Mouse (Mus musculus) brain, embryonic 18.5 days (tissue): ENCODE data around the gene Prex1.

Experiments
- DNase-seq: peaks from one replicate; pipeline ENCODE4 v3.0.0-alpha.2; 2012; ENCODE audit warnings: low read depth, low spot score

Gene Prex1

DNA sequence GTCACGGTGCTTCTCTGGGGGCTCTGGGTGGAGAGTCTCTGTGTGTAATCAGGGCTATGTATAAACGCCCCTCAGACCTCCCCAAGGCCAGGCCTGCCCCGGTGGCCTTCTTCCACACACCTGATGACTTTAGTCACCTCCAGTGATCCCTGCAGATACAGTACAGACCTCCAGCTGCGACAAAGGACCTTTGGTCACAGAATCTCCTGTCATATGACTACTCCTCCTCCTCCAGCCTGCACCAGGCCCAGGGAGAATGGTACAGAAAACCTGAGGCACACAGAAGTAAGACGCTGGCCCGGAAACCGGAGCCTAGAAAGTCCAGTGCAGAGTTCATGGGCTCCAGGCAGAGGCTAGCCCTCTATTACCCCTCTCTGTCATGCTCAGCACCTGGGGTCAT lies 152.8 kb downstream of the Prex1 start:
- DNase-seq = no peak

- no peak for DNase-seq
These were observed 154.1 kb downstream of the Prex1 start for GRCm38 (mm10) chr2:166559531-166559930.

GRCm38 (mm10) chr2:166555508-166555907 lies 158.1 kb downstream of the Prex1 start:
- no peak for DNase-seq

DNA sequence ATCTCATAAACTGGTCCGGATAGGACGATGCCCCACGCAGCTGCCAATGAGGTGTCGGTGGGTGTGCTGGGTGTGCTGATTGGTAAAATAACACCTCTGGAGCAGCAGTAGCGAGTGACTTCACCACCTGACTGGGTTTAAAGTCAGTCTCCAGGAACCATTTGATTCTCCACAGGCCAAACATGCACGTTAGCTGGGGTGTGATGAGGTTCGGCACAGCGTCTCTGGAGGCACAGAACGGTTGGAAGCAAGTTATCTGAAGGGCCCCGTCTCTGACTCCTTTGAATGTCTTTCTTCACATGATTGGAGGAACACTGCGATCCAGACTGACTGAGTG lies 159.5 kb downstream of the Prex1 start:
- DNase-seq = no peak

DNA sequence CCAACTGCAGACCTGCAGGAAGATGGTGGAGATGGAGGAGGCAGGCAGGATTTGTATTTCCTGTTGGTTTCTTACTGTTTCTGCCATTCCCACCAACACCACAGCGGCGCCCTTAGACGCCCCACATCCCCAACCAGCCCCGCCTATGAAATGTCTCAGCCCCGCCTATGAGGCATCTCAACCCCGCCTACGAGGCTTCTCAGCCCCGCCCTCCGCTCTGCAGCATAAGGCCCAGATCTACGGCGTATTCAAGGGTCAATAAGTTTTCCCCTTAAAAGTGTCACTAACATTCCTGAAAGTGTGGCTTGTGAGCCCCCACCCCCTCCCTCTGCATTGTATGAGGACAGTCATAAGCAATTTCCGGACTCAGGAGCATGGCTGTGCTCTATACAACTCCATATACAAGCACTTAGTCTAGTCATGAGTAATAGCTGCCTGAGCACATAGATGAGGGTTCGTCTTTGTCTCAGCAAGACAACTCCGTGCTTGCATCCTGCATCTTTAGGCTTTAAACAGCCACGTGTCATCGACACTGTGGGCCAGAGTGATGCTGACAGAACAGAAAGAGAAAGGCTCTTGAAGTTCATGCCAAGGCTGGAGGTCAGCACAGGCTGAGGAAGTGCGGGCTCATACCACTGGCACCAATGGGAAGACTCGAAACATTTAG lies 160.0 kb downstream of the Prex1 start:
- DNase-seq = no peak

DNA sequence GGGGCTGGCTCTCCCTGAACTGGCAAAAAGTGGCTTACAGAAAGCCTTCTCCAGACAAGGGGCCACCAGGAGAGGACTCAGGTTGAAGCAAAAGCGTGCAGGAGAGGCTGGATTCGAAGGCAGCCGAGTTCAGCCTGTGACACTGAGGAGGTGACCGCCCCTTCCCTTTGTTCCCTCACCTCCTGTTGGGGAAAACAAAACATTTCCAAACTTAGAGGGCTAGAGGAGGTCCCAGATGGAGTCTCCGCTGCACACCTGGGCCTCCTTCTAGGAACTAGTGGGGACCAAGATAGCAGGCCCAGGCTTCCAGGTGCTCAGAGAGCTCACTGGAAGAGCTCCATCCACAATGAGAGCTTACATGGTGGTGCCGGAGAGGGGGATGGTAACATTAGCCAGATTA lies 161.0 kb downstream of the Prex1 start:
- DNase-seq = no peak

- DNase-seq = no peak
These were observed 161.7 kb downstream of the Prex1 start for GRCm38 (mm10) chr2:166551831-166552498.

- no peak for DNase-seq
These were observed 163.8 kb downstream of the Prex1 start for GRCm38 (mm10) chr2:166549871-166550270.

- no peak for DNase-seq
These were observed 164.6 kb downstream of the Prex1 start for GRCm38 (mm10) chr2:166549069-166549468.

- DNase-seq = no peak
These were observed 168.1 kb downstream of the Prex1 start for GRCm38 (mm10) chr2:166545580-166545979.

- DNase-seq = no peak
These were observed 168.9 kb downstream of the Prex1 start for GRCm38 (mm10) chr2:166544575-166545251.

DNA sequence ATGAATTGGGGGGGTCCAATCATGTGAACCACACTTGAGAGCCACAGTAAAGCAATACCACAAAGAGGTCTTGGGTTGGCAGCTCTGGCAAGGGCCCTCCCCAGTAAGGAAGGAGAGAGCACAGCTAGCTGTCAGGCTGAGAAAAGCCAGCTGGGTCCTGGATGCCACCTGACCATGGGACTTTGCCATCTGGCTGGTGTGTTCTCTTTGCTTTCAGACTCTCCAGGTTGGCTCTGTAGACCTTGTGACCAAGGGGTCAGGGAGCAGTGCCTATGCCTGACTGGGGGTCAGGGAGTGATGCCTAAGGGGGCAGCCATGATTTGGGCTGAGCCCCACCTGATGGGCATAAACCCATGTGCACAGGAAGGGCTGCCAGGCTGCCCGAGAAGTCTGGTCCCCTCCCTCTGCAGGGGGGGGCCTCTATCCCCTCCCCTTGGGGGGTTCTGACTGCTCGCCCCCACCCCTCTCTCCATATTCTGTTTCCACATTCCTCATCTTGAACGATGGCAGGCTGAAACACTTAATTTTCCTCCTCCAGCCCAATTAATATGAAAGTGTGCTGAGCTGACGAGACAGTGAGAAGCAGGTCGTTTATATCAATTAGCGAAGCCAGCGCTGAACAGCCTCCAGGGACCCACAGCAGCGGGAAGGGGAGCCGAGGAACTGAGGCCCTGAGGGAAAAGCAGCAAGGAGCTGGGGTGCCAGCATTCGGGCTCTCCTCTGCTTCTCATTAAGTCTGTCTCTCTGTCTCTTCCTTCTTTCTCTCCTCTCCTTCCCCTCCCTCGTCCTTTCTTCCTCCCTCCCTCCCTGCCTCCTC lies 172.3 kb downstream of the Prex1 start:
- no peak for DNase-seq

- no peak for DNase-seq
These were observed 173.4 kb downstream of the Prex1 start for GRCm38 (mm10) chr2:166540216-166540615.

- DNase-seq = no peak
These were observed 176.7 kb downstream of the Prex1 start for GRCm38 (mm10) chr2:166536896-166537295.

DNA sequence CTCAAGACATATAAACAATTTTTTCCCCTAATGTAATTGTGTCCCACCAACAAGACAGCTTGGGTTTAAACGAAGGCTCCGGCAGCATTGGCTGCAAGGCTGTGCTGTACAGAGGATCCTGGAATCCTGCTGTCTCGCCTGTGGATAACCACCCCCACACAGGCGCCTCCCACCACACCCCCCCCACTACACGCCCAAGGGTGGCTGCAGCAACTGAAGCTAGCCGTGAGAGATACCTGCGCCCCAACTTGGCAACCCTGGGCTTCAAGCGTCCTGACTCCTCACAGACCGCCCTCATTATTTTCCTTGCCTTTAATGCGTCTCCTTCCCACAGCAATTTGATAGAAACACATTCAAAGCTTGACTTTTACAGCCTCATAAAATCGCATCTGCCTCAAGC lies 178.1 kb downstream of the Prex1 start:
- DNase-seq = no peak

GRCm38 (mm10) chr2:166526204-166526603 lies 187.4 kb downstream of the Prex1 start:
- DNase-seq = no peak

- no peak for DNase-seq
These were observed 190.3 kb downstream of the Prex1 start for GRCm38 (mm10) chr2:166523156-166523890.

DNA sequence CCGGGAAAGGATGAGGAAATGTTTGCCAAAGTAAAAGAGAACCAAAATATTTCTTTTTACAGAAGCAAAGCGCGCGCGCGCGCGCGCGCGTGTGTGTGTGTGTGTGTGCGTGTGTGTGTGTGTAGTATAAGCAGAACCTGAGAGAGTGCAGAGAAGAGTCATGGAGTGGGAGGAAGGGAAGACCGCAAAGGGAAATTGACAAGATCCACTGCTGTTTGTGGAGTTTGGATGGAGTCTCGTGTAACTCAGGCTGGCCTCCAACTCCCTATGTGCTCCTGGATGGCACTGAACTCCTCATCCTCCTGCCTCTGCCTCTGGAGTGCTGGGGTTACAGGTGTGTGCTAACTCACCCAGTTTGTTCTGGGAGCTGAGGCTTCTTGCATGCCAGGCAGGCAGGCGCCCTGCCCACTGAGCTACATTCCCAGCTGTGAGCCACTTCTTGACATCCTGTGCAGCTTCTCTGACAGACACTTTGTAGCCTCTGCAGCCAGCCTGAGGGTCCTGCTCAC lies 191.0 kb downstream of the Prex1 start:
- no peak for DNase-seq

DNA sequence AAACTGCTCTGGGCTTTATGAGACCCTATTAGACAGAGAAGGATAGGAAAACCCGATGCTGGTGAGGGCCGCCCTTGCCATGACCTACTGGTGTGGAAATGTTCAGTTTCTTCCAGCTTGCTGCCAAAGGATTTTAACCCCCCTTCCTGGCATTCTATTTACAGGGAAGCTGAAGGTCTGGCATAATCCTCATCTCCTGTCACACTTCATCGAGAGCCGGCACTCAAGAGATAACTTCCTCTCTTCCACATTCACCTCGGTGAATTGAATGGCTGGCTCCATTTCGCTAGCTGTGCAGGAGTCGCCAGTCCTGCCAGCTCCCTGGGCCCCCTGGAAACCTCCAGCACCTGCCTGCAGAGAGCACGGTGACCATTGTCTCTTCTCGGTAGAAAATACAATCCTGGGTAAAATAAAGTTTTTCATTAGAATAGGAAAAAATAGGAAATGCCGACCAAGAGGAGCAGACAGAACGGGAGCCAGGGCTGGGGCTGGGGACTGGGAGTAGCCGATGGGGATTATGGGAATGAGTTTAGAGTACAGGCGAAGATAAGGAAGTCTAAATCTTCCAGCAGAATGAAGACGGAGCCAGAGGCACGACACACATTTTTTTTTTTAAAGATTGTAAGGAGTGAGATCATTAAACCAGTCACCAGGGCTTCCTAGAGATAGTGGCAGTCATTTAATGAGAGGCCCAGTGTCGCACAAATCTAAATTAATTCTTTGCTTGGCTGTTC lies 191.6 kb downstream of the Prex1 start:
- no peak for DNase-seq

- DNase-seq = no peak
These were observed 192.2 kb downstream of the Prex1 start for GRCm38 (mm10) chr2:166521461-166521860.

GRCm38 (mm10) chr2:166520536-166520935 lies 193.1 kb downstream of the Prex1 start:
- DNase-seq = no peak
